Mouse (Mus musculus): ENCODE measurements around the gene Prune2.

- TF ChIP-seq CTCF (IDR thresholded peaks at IDR 0.05; ENCODE audit: control insufficient read depth, insufficient read depth, insufficient read length), result peak; percentile 33
- no peak for TF ChIP-seq USF1 (IDR thresholded peaks at IDR 0.05; ENCODE audit: low read depth)
- TF ChIP-seq MYOG (IDR thresholded peaks at IDR 0.05; ENCODE audit: control insufficient read depth, extremely low read depth, insufficient read length), result no peak
- TF ChIP-seq MAX (IDR thresholded peaks at IDR 0.05), result no peak
- no peak for TF ChIP-seq MYOD1 (IDR thresholded peaks at IDR 0.05; ENCODE audit: control insufficient read depth, insufficient read length, low read depth)
- no peak for TF ChIP-seq CEBPB (IDR thresholded peaks at IDR 0.05; ENCODE audit: low read depth)
- TF ChIP-seq FOSL1 (IDR thresholded peaks at IDR 0.05; ENCODE audit: insufficient read depth, low read length, poor library complexity, severe bottlenecking), result no peak
Measured at GRCm38 (mm10) chr19:16984897-16985296, 29.0 kb downstream of the Prune2 start.
